Mouse (Mus musculus) heart, postnatal 25 days (tissue): ENCODE measurements around the gene Cyp4f15. TPM values are rescaled to one million over a fixed set of nuclear protein-coding genes. Genes with fewer than 3 reads are reported as not detected.

Experiments
- DNase-seq: peaks from one replicate; pipeline ENCODE4 v3.0.0; 2022; ENCODE audit warnings: low spot score
- intact Hi-C: fragments of 180-260 bp; cut with DNase I; formaldehyde crosslinking; loops from one replicate; pipeline ENCODE4 v1.15.1; 2025
- total RNA-seq, 2 experiments: library from RNA; stranded (reverse); gene quantifications; 2 replicates each; pipeline ENCODE4 v1.2.3; 2021

The Cyp4f15 gene
- total RNA-seq, 2 experiments from 2014 or later, result not detected

GRCm38 (mm10) chr17:32741057-32741456 lies 55.6 kb downstream of the Cyp4f15 start:
- no peak for DNase-seq
- intact Hi-C loops, result no loop called here

GRCm38 (mm10) chr17:32750611-32751010 lies 65.2 kb downstream of the Cyp4f15 start:
- intact Hi-C loops, result no loop called here
- no peak for DNase-seq

Other genes starting within 250 kb of the Cyp4f15 start
- under 1 TPM in 1 of 2 experiments, not detected in 1; 0.18 TPM for gene Cyp4f39, start 232.9 kb upstream of the Cyp4f15 start, total RNA-seq
- 1 to 10 TPM; 5.4 to 7.4 TPM for gene Cyp4f17, start 179.6 kb upstream of the Cyp4f15 start, total RNA-seq
- gene Cyp4f16, start 149.1 kb upstream of the Cyp4f15 start, total RNA-seq, result 1 to 10 TPM; 6.3 to 6.4 TPM
- not detected for gene Cyp4f37, start 64.3 kb upstream of the Cyp4f15 start, total RNA-seq
- not detected for gene Cyp4f40, start 26.7 kb upstream of the Cyp4f15 start, total RNA-seq
- 10 to 100 TPM; 25.7 to 31.9 TPM for gene Zfp871, start 102.7 kb downstream of the Cyp4f15 start, total RNA-seq
- under 1 TPM in 1 of 2 experiments, not detected in 1; 0.26 TPM for gene Zfp811, start 124.3 kb downstream of the Cyp4f15 start, total RNA-seq
- 10 to 100 TPM; 10.4 to 14.2 TPM for gene Zfp799, start 144.6 kb downstream of the Cyp4f15 start, total RNA-seq
- gene Zfp870, start 206.0 kb downstream of the Cyp4f15 start, total RNA-seq, result 10 to 100 TPM in 1 of 2 experiments, 1 to 10 TPM in 1; 9.3 to 10.4 TPM
- gene Cyp4f14, start 231.7 kb downstream of the Cyp4f15 start, total RNA-seq, result not detected